Mouse (Mus musculus): ENCODE results near the gene Pdk3. TPM values are rescaled to one million over a fixed set of nuclear protein-coding genes. Genes with fewer than 3 reads are reported as not detected.

The Pdk3 gene
- total and polyA plus RNA-seq, 3 experiments = 25.5 to 84.4 (median 47.7) TPM

- in situ Hi-C loops (cut with MboI; ENCODE audit: low pct_ligation_motif_present, low pct_unique_long_range_greater_than_20kb, low sequenced_read_pairs) (no loop called here), dilution Hi-C loops (cut with MboI; ENCODE audit: extremely low pct_ligation_motif_present, extremely low pct_unique_long_range_greater_than_20kb, low sequenced_read_pairs) (no loop called here)
- H3K9ac ChIP-seq (ENCODE audit: insufficient read depth, low read depth) = no peak overlapping the region
- H3K36me3 ChIP-seq (replicated peaks in 1 of 2; ENCODE audit: control insufficient read depth in 1 of 2, insufficient read depth in 1 of 2, low read length in 1 of 2) = no peaks in the 10 kb centered on the region
- H3K4me1 ChIP-seq (ENCODE audit: control insufficient read depth in 1 of 2, insufficient read depth in 2 of 2) = no peaks in the 10 kb centered on the region
- H3K27me3 ChIP-seq (replicated peaks) = no peaks in the 10 kb centered on the region
- no peak for DNase-seq (ENCODE audit: extremely low read depth)
- TF ChIP-seq BHLHE40 (IDR thresholded peaks at IDR 0.05; ENCODE audit: low read depth, low read length) = no peak
- 0 out of 2 replicates have a peak, but pooled peaks have one; percentile 13 for TF ChIP-seq IRF4 (IDR thresholded peaks at IDR 0.05; ENCODE audit: low read depth, low read length)
- TF ChIP-seq TBP (conservative IDR thresholded peaks at IDR 0.05; ENCODE audit: low read depth, low read length) = no peak
- TF ChIP-seq GABPA (IDR thresholded peaks at IDR 0.05; ENCODE audit: insufficient replicate concordance, low read depth, low read length) = no peak
- H3K4me2 ChIP-seq (ENCODE audit: insufficient read depth, low read depth, poor library complexity, severe bottlenecking) = no peak overlapping the region
- H3K4me3 ChIP-seq (replicated peaks in 1 of 3; ENCODE audit: low read depth in 2 of 3, low read length in 2 of 3, poor library complexity in 1 of 3) = no peak overlapping the region
- H3K79me2 ChIP-seq (replicated peaks; ENCODE audit: control insufficient read depth, extremely low read depth, insufficient read depth, poor library complexity, severe bottlenecking) = no peaks in the 10 kb centered on the region
- no peak overlapping the region for H3K27ac ChIP-seq (ENCODE audit: insufficient read depth, low read depth)
- H3K9me3 ChIP-seq (replicated peaks; ENCODE audit: low read length) = no peaks in the 10 kb centered on the region
Observed at GRCm38 (mm10) chrX:93877634-93878016, 45.6 kb upstream of the Pdk3 start.

- no peaks in the 10 kb centered on the region for H3K9me3 ChIP-seq (replicated peaks; ENCODE audit: low read length)
- no peaks in the 10 kb centered on the region for H3K79me2 ChIP-seq (replicated peaks; ENCODE audit: control insufficient read depth, extremely low read depth, insufficient read depth, poor library complexity, severe bottlenecking)
- H3K27me3 ChIP-seq (replicated peaks) = no peaks in the 10 kb centered on the region
- no peak overlapping the region for H3K4me3 ChIP-seq (replicated peaks in 1 of 3; ENCODE audit: low read depth in 2 of 3, low read length in 2 of 3, poor library complexity in 1 of 3)
- in situ Hi-C loops (cut with MboI; ENCODE audit: low pct_ligation_motif_present, low pct_unique_long_range_greater_than_20kb, low sequenced_read_pairs) = no loop called here
- H3K27ac ChIP-seq (ENCODE audit: insufficient read depth, low read depth) = no peak overlapping the region
- no peak for TF ChIP-seq CHD2 (IDR thresholded peaks at IDR 0.05; ENCODE audit: low read length)
- no peak overlapping the region for H3K9ac ChIP-seq (ENCODE audit: insufficient read depth, low read depth)
- H3K36me3 ChIP-seq (replicated peaks in 1 of 2; ENCODE audit: control insufficient read depth in 1 of 2, insufficient read depth in 1 of 2, low read length in 1 of 2) = no peaks in the 10 kb centered on the region
- H3K4me1 ChIP-seq (ENCODE audit: control insufficient read depth in 1 of 2, insufficient read depth in 2 of 2) = no peaks in the 10 kb centered on the region
- dilution Hi-C loops (cut with MboI; ENCODE audit: extremely low pct_ligation_motif_present, extremely low pct_unique_long_range_greater_than_20kb, low sequenced_read_pairs) = no loop called here
- no peak overlapping the region for H3K4me2 ChIP-seq (ENCODE audit: insufficient read depth, low read depth, poor library complexity, severe bottlenecking)
- DNase-seq (ENCODE audit: extremely low read depth) = no peak
Observed at GRCm38 (mm10) chrX:93876981-93877633, 45.1 kb upstream of the Pdk3 start.

GRCm38 (mm10) chrX:93863393-93863792, 31.4 kb upstream of the Pdk3 start:
- TF ChIP-seq KAT2A (IDR thresholded peaks at IDR 0.05; ENCODE audit: insufficient replicate concordance, low read length) = no peak
- TF ChIP-seq POLR2A (IDR thresholded peaks at IDR 0.05; ENCODE audit: low read depth, low read length) = no peak
- TF ChIP-seq GABPA (IDR thresholded peaks at IDR 0.05; ENCODE audit: insufficient replicate concordance, low read depth, low read length) = no peak
- TF ChIP-seq ZC3H11A (IDR thresholded peaks at IDR 0.05; ENCODE audit: low read depth, low read length) = no peak
- TF ChIP-seq EP300 (IDR thresholded peaks at IDR 0.05; ENCODE audit: low read length) = no peak
- no peak for TF ChIP-seq MAFK (IDR thresholded peaks at IDR 0.05; ENCODE audit: insufficient replicate concordance, low read length)
- no peak for TF ChIP-seq JUND (conservative IDR thresholded peaks at IDR 0.05; ENCODE audit: low read depth, low read length)
- no peak for TF ChIP-seq ETS1 (conservative IDR thresholded peaks at IDR 0.05; ENCODE audit: low read depth, low read length)
- no peak for TF ChIP-seq MEF2A (IDR thresholded peaks at IDR 0.05; ENCODE audit: borderline replicate concordance, low read depth, low read length)
- TF ChIP-seq NRF1 (IDR thresholded peaks at IDR 0.05; ENCODE audit: low read depth, low read length) = no peak
- TF ChIP-seq UBTF (IDR thresholded peaks at IDR 0.05; ENCODE audit: low read depth, low read length) = no peak
- TF ChIP-seq MAZ (IDR thresholded peaks at IDR 0.05; ENCODE audit: low read depth, low read length) = no peak
- no peak for TF ChIP-seq ZNF384 (IDR thresholded peaks at IDR 0.05; ENCODE audit: low read depth, low read length)
- no peak for TF ChIP-seq TCF12 (IDR thresholded peaks at IDR 0.05; ENCODE audit: low read depth, low read length)
- no peak for TF ChIP-seq MAX (IDR thresholded peaks at IDR 0.05; ENCODE audit: low read length)
- no peaks in the 10 kb centered on the region for H3K79me2 ChIP-seq (replicated peaks; ENCODE audit: control insufficient read depth, extremely low read depth, insufficient read depth, poor library complexity, severe bottlenecking)
- H3K36me3 ChIP-seq (replicated peaks in 1 of 2; ENCODE audit: control insufficient read depth in 1 of 2, insufficient read depth in 1 of 2, low read length in 1 of 2) = no peaks in the 10 kb centered on the region
- H3K4me3 ChIP-seq (replicated peaks in 1 of 3; ENCODE audit: low read depth in 2 of 3, low read length in 2 of 3, poor library complexity in 1 of 3) = no peak overlapping the region
- no peaks in the 10 kb centered on the region for H3K4me1 ChIP-seq (ENCODE audit: control insufficient read depth in 1 of 2, insufficient read depth in 2 of 2)
- H3K27me3 ChIP-seq (replicated peaks) = no peaks in the 10 kb centered on the region
- H3K4me2 ChIP-seq (ENCODE audit: insufficient read depth, low read depth, poor library complexity, severe bottlenecking) = no peak overlapping the region
- H3K9me3 ChIP-seq (replicated peaks; ENCODE audit: low read length) = no peaks in the 10 kb centered on the region
- in situ Hi-C loops (cut with MboI; ENCODE audit: low pct_ligation_motif_present, low pct_unique_long_range_greater_than_20kb, low sequenced_read_pairs) = no loop called here
- dilution Hi-C loops (cut with MboI; ENCODE audit: extremely low pct_ligation_motif_present, extremely low pct_unique_long_range_greater_than_20kb, low sequenced_read_pairs) = no loop called here
- H3K9ac ChIP-seq (ENCODE audit: insufficient read depth, low read depth) = no peak overlapping the region
- no peak for DNase-seq (ENCODE audit: extremely low read depth)
- H3K27ac ChIP-seq (ENCODE audit: insufficient read depth, low read depth) = no peak overlapping the region
